Mouse (Mus musculus): ENCODE data around the gene Rsu1. TPM values are rescaled to one million over a fixed set of nuclear protein-coding genes. Genes with fewer than 3 reads are reported as not detected.

Gene Rsu1
- polyA plus RNA-seq, 1 experiment: 67.7 TPM

GRCm38 (mm10) chr2:13132406-13132805 lies 138.8 kb downstream of the Rsu1 start:
- no peak for TF ChIP-seq CTCF (IDR thresholded peaks at IDR 0.05; ENCODE audit: low read depth, low read length)
- no peak for TF ChIP-seq POLR2A (IDR thresholded peaks at IDR 0.05; ENCODE audit: insufficient read depth, low read length)
- no peak for TF ChIP-seq EP300 (IDR thresholded peaks at IDR 0.05; ENCODE audit: insufficient read depth, low read depth, low read length)

GRCm38 (mm10) chr2:13129859-13130258 lies 141.4 kb downstream of the Rsu1 start:
- TF ChIP-seq EP300 (IDR thresholded peaks at IDR 0.05; ENCODE audit: insufficient read depth, low read depth, low read length) (no peak), CTCF (IDR thresholded peaks at IDR 0.05; ENCODE audit: low read depth, low read length) (no peak), POLR2A (IDR thresholded peaks at IDR 0.05; ENCODE audit: insufficient read depth, low read length) (no peak)

More at GRCm38 (mm10) chr2:13132406-13132805, 138.8 kb downstream of the Rsu1 start:
- no peaks in the 10 kb centered on the region for H3K36me3 ChIP-seq (ENCODE audit: control insufficient read depth, insufficient read depth, low read length, poor library complexity, severe bottlenecking)
- no peaks in the 10 kb centered on the region for H3K9me3 ChIP-seq (replicated peaks; ENCODE audit: control insufficient read depth, insufficient read depth, low read length, poor library complexity, severe bottlenecking)
- H3K9ac ChIP-seq (ENCODE audit: low read depth, poor library complexity, severe bottlenecking): no peak overlapping the region
- H3K27me3 ChIP-seq (ENCODE audit: control insufficient read depth, insufficient read depth, low read length, poor library complexity, severe bottlenecking): no peaks in the 10 kb centered on the region
- H3K4me3 ChIP-seq (ENCODE audit: low read depth, low read length): no peak overlapping the region
- no peak overlapping the region for H3K27ac ChIP-seq (ENCODE audit: insufficient read depth, low read length)
- H3K4me1 ChIP-seq (ENCODE audit: control insufficient read depth, insufficient read depth, low read length): no peaks in the 10 kb centered on the region

GRCm38 (mm10) chr2:13129337-13129736 lies 141.9 kb downstream of the Rsu1 start:
- no peaks in the 10 kb centered on the region for H3K27me3 ChIP-seq (ENCODE audit: control insufficient read depth, insufficient read depth, low read length, poor library complexity, severe bottlenecking)
- TF ChIP-seq POLR2A (IDR thresholded peaks at IDR 0.05; ENCODE audit: insufficient read depth, low read length): no peak
- no peak for TF ChIP-seq EP300 (IDR thresholded peaks at IDR 0.05; ENCODE audit: insufficient read depth, low read depth, low read length)
- no peak for TF ChIP-seq CTCF (IDR thresholded peaks at IDR 0.05; ENCODE audit: low read depth, low read length)
- no peak overlapping the region for H3K4me3 ChIP-seq (ENCODE audit: low read depth, low read length)
- H3K9ac ChIP-seq (ENCODE audit: low read depth, poor library complexity, severe bottlenecking): no peak overlapping the region
- no peaks in the 10 kb centered on the region for H3K4me1 ChIP-seq (ENCODE audit: control insufficient read depth, insufficient read depth, low read length)
- no peaks in the 10 kb centered on the region for H3K9me3 ChIP-seq (replicated peaks; ENCODE audit: control insufficient read depth, insufficient read depth, low read length, poor library complexity, severe bottlenecking)
- no peak overlapping the region for H3K27ac ChIP-seq (ENCODE audit: insufficient read depth, low read length)
- H3K36me3 ChIP-seq (ENCODE audit: control insufficient read depth, insufficient read depth, low read length, poor library complexity, severe bottlenecking): no peaks in the 10 kb centered on the region

More at GRCm38 (mm10) chr2:13129859-13130258, 141.4 kb downstream of the Rsu1 start:
- H3K9me3 ChIP-seq (replicated peaks; ENCODE audit: control insufficient read depth, insufficient read depth, low read length, poor library complexity, severe bottlenecking): no peaks in the 10 kb centered on the region
- H3K9ac ChIP-seq (ENCODE audit: low read depth, poor library complexity, severe bottlenecking): no peak overlapping the region
- no peak overlapping the region for H3K27ac ChIP-seq (ENCODE audit: insufficient read depth, low read length)
- no peaks in the 10 kb centered on the region for H3K36me3 ChIP-seq (ENCODE audit: control insufficient read depth, insufficient read depth, low read length, poor library complexity, severe bottlenecking)
- H3K4me3 ChIP-seq (ENCODE audit: low read depth, low read length): no peak overlapping the region
- no peaks in the 10 kb centered on the region for H3K4me1 ChIP-seq (ENCODE audit: control insufficient read depth, insufficient read depth, low read length)
- H3K27me3 ChIP-seq (ENCODE audit: control insufficient read depth, insufficient read depth, low read length, poor library complexity, severe bottlenecking): no peaks in the 10 kb centered on the region

- Histone ChIP-seq H3K9ac (ENCODE audit: low read depth, poor library complexity, severe bottlenecking) (no peak overlapping the region), H3K4me3 (ENCODE audit: low read depth, low read length) (no peak overlapping the region), H3K9me3 (replicated peaks; ENCODE audit: control insufficient read depth, insufficient read depth, low read length, poor library complexity, severe bottlenecking) (no peaks in the 10 kb centered on the region), H3K4me1 (ENCODE audit: control insufficient read depth, insufficient read depth, low read length) (no peaks in the 10 kb centered on the region), H3K36me3 (ENCODE audit: control insufficient read depth, insufficient read depth, low read length, poor library complexity, severe bottlenecking) (no peaks in the 10 kb centered on the region), H3K27ac (ENCODE audit: insufficient read depth, low read length) (no peak overlapping the region), H3K27me3 (ENCODE audit: control insufficient read depth, insufficient read depth, low read length, poor library complexity, severe bottlenecking) (no peaks in the 10 kb centered on the region)
- no peak for TF ChIP-seq CTCF (IDR thresholded peaks at IDR 0.05; ENCODE audit: low read depth, low read length)
- no peak for TF ChIP-seq EP300 (IDR thresholded peaks at IDR 0.05; ENCODE audit: insufficient read depth, low read depth, low read length)
- TF ChIP-seq POLR2A (IDR thresholded peaks at IDR 0.05; ENCODE audit: insufficient read depth, low read length): no peak
Measured at GRCm38 (mm10) chr2:13120461-13120860, 150.8 kb downstream of the Rsu1 start.

GRCm38 (mm10) chr2:13117896-13118295 lies 153.3 kb downstream of the Rsu1 start:
- Histone ChIP-seq H3K27me3 (ENCODE audit: control insufficient read depth, insufficient read depth, low read length, poor library complexity, severe bottlenecking) (no peaks in the 10 kb centered on the region), H3K9me3 (replicated peaks; ENCODE audit: control insufficient read depth, insufficient read depth, low read length, poor library complexity, severe bottlenecking) (no peaks in the 10 kb centered on the region), H3K4me1 (ENCODE audit: control insufficient read depth, insufficient read depth, low read length) (no peaks in the 10 kb centered on the region), H3K4me3 (ENCODE audit: low read depth, low read length) (no peak overlapping the region), H3K27ac (ENCODE audit: insufficient read depth, low read length) (no peak overlapping the region), H3K9ac (ENCODE audit: low read depth, poor library complexity, severe bottlenecking) (no peak overlapping the region), H3K36me3 (ENCODE audit: control insufficient read depth, insufficient read depth, low read length, poor library complexity, severe bottlenecking) (no peaks in the 10 kb centered on the region)
- TF ChIP-seq EP300 (IDR thresholded peaks at IDR 0.05; ENCODE audit: insufficient read depth, low read depth, low read length) (no peak), POLR2A (IDR thresholded peaks at IDR 0.05; ENCODE audit: insufficient read depth, low read length) (no peak), CTCF (IDR thresholded peaks at IDR 0.05; ENCODE audit: low read depth, low read length) (no peak)

- H3K4me1 ChIP-seq (ENCODE audit: control insufficient read depth, insufficient read depth, low read length): no peaks in the 10 kb centered on the region
- no peaks in the 10 kb centered on the region for H3K9me3 ChIP-seq (replicated peaks; ENCODE audit: control insufficient read depth, insufficient read depth, low read length, poor library complexity, severe bottlenecking)
- TF ChIP-seq EP300 (IDR thresholded peaks at IDR 0.05; ENCODE audit: insufficient read depth, low read depth, low read length): no peak
- no peak for TF ChIP-seq CTCF (IDR thresholded peaks at IDR 0.05; ENCODE audit: low read depth, low read length)
- TF ChIP-seq POLR2A (IDR thresholded peaks at IDR 0.05; ENCODE audit: insufficient read depth, low read length): no peak
- H3K27ac ChIP-seq (ENCODE audit: insufficient read depth, low read length): no peak overlapping the region
- H3K36me3 ChIP-seq (ENCODE audit: control insufficient read depth, insufficient read depth, low read length, poor library complexity, severe bottlenecking): no peaks in the 10 kb centered on the region
- H3K27me3 ChIP-seq (ENCODE audit: control insufficient read depth, insufficient read depth, low read length, poor library complexity, severe bottlenecking): no peaks in the 10 kb centered on the region
- no peak overlapping the region for H3K9ac ChIP-seq (ENCODE audit: low read depth, poor library complexity, severe bottlenecking)
- H3K4me3 ChIP-seq (ENCODE audit: low read depth, low read length): no peak overlapping the region
Measured at GRCm38 (mm10) chr2:13106531-13106930, 164.7 kb downstream of the Rsu1 start.

All from ES-Bruce4 (cell line).